ENCODE assay signal across 15 mouse cellular contexts in genomic region chr10:97397062-97397771, GRCm38 (mm10).
DNase-seq lines count a peak whose midpoint lies in the region; ATAC-seq and TF ChIP-seq lines count a peak whose summit lies in the region.
"Had no signal": no experiment of that assay in that cellular context is flagged by ENCODE, and none has a peak within 500 bp of the region (broad histone marks: within the 10 kb centered on the region; RNA-seq: fewer than 3 reads in every experiment).

No protein-coding gene starts in this region.

- TF ChIP-seq POLR2A in limb, embryonic 14.5 days (IDR thresholded peaks at IDR 0.05; ENCODE audit: borderline replicate concordance, extremely low read depth, insufficient read depth, insufficient read length) = no peak

- no peaks in the 10 kb centered on the region for H3K4me1 ChIP-seq in embryonic facial prominence, embryonic 11.5 days (ENCODE audit: control insufficient read depth, insufficient read depth, low read length)
- 0 out of 2 replicates have a peak, but pooled peaks cover 6% of the 10 kb centered on the region for H3K4me1 ChIP-seq in embryonic facial prominence, embryonic 10.5 days
- no peaks in the 10 kb centered on the region for H3K4me1 ChIP-seq in limb, embryonic 14.5 days (ENCODE audit: control insufficient read depth, insufficient read depth, low read length)
- H3K4me1 ChIP-seq in limb, embryonic 10.5 days = no peaks in the 10 kb centered on the region
- no peaks in the 10 kb centered on the region for H3K4me1 ChIP-seq in limb, embryonic 15.5 days
- H3K4me1 ChIP-seq in stomach, embryonic 16.5 days (ENCODE audit: control insufficient read depth, insufficient read depth, low read length) = 0 out of 2 replicates have a peak, but pooled peaks cover 3% of the 10 kb centered on the region
- no peaks in the 10 kb centered on the region for H3K4me1 ChIP-seq in neural tube, embryonic 15.5 days

- ATAC-seq in embryonic facial prominence, embryonic 11.5 days (replicated peaks; ENCODE audit: insufficient number of reproducible peaks, low FRiP score, low TSS enrichment, low read depth) = no peak
- ATAC-seq in limb, embryonic 14.5 days (ENCODE audit: low FRiP score, low read depth) = no peak
- ATAC-seq in limb, embryonic 15.5 days (ENCODE audit: insufficient number of reproducible peaks, low FRiP score, low TSS enrichment, low read depth) = peak; percentile 75; the same call in 1 of the 2 replicates
- ATAC-seq in stomach, embryonic 16.5 days (ENCODE audit: insufficient read depth, low FRiP score) = peak; percentile 85
- no peak for ATAC-seq in neural tube, embryonic 15.5 days (ENCODE audit: low FRiP score)
- ATAC-seq: midbrain, embryonic 16.5 days had no signal

- no peak overlapping the region for H3K4me2 ChIP-seq in embryonic facial prominence, embryonic 11.5 days (ENCODE audit: low read depth, low read length)
- no peak overlapping the region for H3K4me2 ChIP-seq in limb, embryonic 14.5 days (replicated peaks; ENCODE audit: low read depth, low read length, severe bottlenecking)
- H3K4me2 ChIP-seq in limb, embryonic 15.5 days = no peak overlapping the region
- no peak overlapping the region for H3K4me2 ChIP-seq in stomach, embryonic 16.5 days (ENCODE audit: low read depth, low read length)
- H3K4me2 ChIP-seq in neural tube, embryonic 15.5 days = no peak overlapping the region
- H3K4me2 ChIP-seq: liver, embryonic 11.5 days had no signal

- no peak overlapping the region for H3K9ac ChIP-seq in embryonic facial prominence, embryonic 11.5 days (replicated peaks; ENCODE audit: low read length)
- H3K9ac ChIP-seq in limb, embryonic 14.5 days (ENCODE audit: low read depth, low read length, severe bottlenecking) = no peak overlapping the region
- no peak overlapping the region for H3K9ac ChIP-seq in limb, embryonic 15.5 days
- no peak overlapping the region for H3K9ac ChIP-seq in stomach, embryonic 16.5 days (ENCODE audit: low read length)
- H3K9ac ChIP-seq in neural tube, embryonic 15.5 days (replicated peaks) = no peak overlapping the region

- 57% methylated on average over 9 of the region's 9 CpGs for whole genome bisulfite sequencing in embryonic facial prominence, embryonic 11.5 days
- 72% methylated on average over 9 of the region's 9 CpGs for WGBS in embryonic facial prominence, embryonic 10.5 days
- WGBS in limb, embryonic 14.5 days = 58% methylated on average over 9 of the region's 9 CpGs
- 76% methylated on average over 9 of the region's 9 CpGs for WGBS in limb, embryonic 10.5 days
- WGBS in limb, embryonic 15.5 days = 43% methylated on average over 9 of the region's 9 CpGs
- WGBS in stomach, embryonic 16.5 days = 28% methylated on average over 9 of the region's 9 CpGs
- 70% methylated on average over 9 of the region's 9 CpGs for WGBS in neural tube, embryonic 15.5 days

- no peaks in the 10 kb centered on the region for H3K36me3 ChIP-seq in embryonic facial prominence, embryonic 11.5 days (replicated peaks; ENCODE audit: control insufficient read depth, insufficient read depth, low read depth, low read length)
- H3K36me3 ChIP-seq in embryonic facial prominence, embryonic 10.5 days (replicated peaks) = no peaks in the 10 kb centered on the region
- no peaks in the 10 kb centered on the region for H3K36me3 ChIP-seq in limb, embryonic 14.5 days (ENCODE audit: control insufficient read depth, insufficient read depth, low read length)
- H3K36me3 ChIP-seq in limb, embryonic 10.5 days = no peaks in the 10 kb centered on the region
- no peaks in the 10 kb centered on the region for H3K36me3 ChIP-seq in limb, embryonic 15.5 days
- H3K36me3 ChIP-seq in stomach, embryonic 16.5 days (ENCODE audit: control insufficient read depth, insufficient read depth, low read length) = no peaks in the 10 kb centered on the region
- no peaks in the 10 kb centered on the region for H3K36me3 ChIP-seq in neural tube, embryonic 15.5 days

- H3K4me3 ChIP-seq in embryonic facial prominence, embryonic 11.5 days (ENCODE audit: low read depth, low read length) = no peak overlapping the region
- no peak overlapping the region for H3K4me3 ChIP-seq in embryonic facial prominence, embryonic 10.5 days
- no peak overlapping the region for H3K4me3 ChIP-seq in limb, embryonic 14.5 days (replicated peaks; ENCODE audit: low read length)
- H3K4me3 ChIP-seq in limb, embryonic 10.5 days = no peak overlapping the region
- no peak overlapping the region for H3K4me3 ChIP-seq in limb, embryonic 15.5 days
- no peak overlapping the region for H3K4me3 ChIP-seq in stomach, embryonic 16.5 days (replicated peaks; ENCODE audit: low read length)
- H3K4me3 ChIP-seq in neural tube, embryonic 15.5 days (replicated peaks) = no peak overlapping the region

- peak; percentile 15 for DNase-seq in embryonic facial prominence, embryonic 11.5 days (ENCODE audit: low spot score)
- no peak for DNase-seq in embryonic facial prominence, embryonic 10.5 days (ENCODE audit: low spot score)
- DNase-seq in limb, embryonic 14.5 days (ENCODE audit: low spot score) = peak; percentile 65
- DNase-seq in limb, embryonic 10.5 days (ENCODE audit: low spot score) = no peak
- DNase-seq in right cerebral cortex, postnatal 36 days (ENCODE audit: low spot score in 2 of 2) = no peak
- DNase-seq: adrenal gland, postnatal 36 days; cerebellum, postnatal 10 days; embryo, embryonic 11 days; right cerebral cortex, postnatal 4 days; thymus, postnatal 25 days had no signal

- H3K27me3 ChIP-seq in embryonic facial prominence, embryonic 11.5 days (ENCODE audit: control insufficient read depth, insufficient read depth, low read length) = no peaks in the 10 kb centered on the region
- no peaks in the 10 kb centered on the region for H3K27me3 ChIP-seq in embryonic facial prominence, embryonic 10.5 days (replicated peaks; ENCODE audit: low read depth, poor library complexity, severe bottlenecking)
- H3K27me3 ChIP-seq in limb, embryonic 14.5 days (ENCODE audit: control insufficient read depth, insufficient read depth, low read length) = no peaks in the 10 kb centered on the region
- H3K27me3 ChIP-seq in limb, embryonic 10.5 days (ENCODE audit: low read depth, poor library complexity, severe bottlenecking) = no peaks in the 10 kb centered on the region
- H3K27me3 ChIP-seq in limb, embryonic 15.5 days = no peaks in the 10 kb centered on the region
- H3K27me3 ChIP-seq in stomach, embryonic 16.5 days (ENCODE audit: control insufficient read depth, insufficient read depth, low read length) = no peaks in the 10 kb centered on the region
- no peaks in the 10 kb centered on the region for H3K27me3 ChIP-seq in neural tube, embryonic 15.5 days (replicated peaks)

- no peaks in the 10 kb centered on the region for H3K9me3 ChIP-seq in embryonic facial prominence, embryonic 11.5 days (replicated peaks; ENCODE audit: control insufficient read depth, low read length)
- H3K9me3 ChIP-seq in embryonic facial prominence, embryonic 10.5 days = no peaks in the 10 kb centered on the region
- no peaks in the 10 kb centered on the region for H3K9me3 ChIP-seq in limb, embryonic 14.5 days (ENCODE audit: control insufficient read depth, low read length)
- H3K9me3 ChIP-seq in limb, embryonic 10.5 days (replicated peaks) = no peaks in the 10 kb centered on the region
- no peaks in the 10 kb centered on the region for H3K9me3 ChIP-seq in limb, embryonic 15.5 days
- no peaks in the 10 kb centered on the region for H3K9me3 ChIP-seq in stomach, embryonic 16.5 days (replicated peaks; ENCODE audit: control insufficient read depth, low read length)
- no peaks in the 10 kb centered on the region for H3K9me3 ChIP-seq in neural tube, embryonic 15.5 days (replicated peaks)

- no peak overlapping the region for H3K27ac ChIP-seq in embryonic facial prominence, embryonic 11.5 days (replicated peaks; ENCODE audit: low read depth, low read length)
- no peak overlapping the region for H3K27ac ChIP-seq in embryonic facial prominence, embryonic 10.5 days (replicated peaks)
- H3K27ac ChIP-seq in limb, embryonic 14.5 days (replicated peaks; ENCODE audit: low read depth, low read length) = no peak overlapping the region
- no peak overlapping the region for H3K27ac ChIP-seq in limb, embryonic 10.5 days
- peak overlapping the region; percentile 69 for H3K27ac ChIP-seq in limb, embryonic 15.5 days
- H3K27ac ChIP-seq in stomach, embryonic 16.5 days (ENCODE audit: low read length) = peak overlapping the region; percentile 77
- no peak overlapping the region for H3K27ac ChIP-seq in neural tube, embryonic 15.5 days (replicated peaks)

Comparison
In these comparisons a context has a peak if more than half of its experiments do, and no peak if none do; other contexts are left out.
1. ATAC-seq: peak in limb, embryonic 15.5 days (single experiment) and stomach, embryonic 16.5 days (single experiment); none in embryonic facial prominence, embryonic 11.5 days (single experiment), limb, embryonic 14.5 days (single experiment) and neural tube, embryonic 15.5 days (single experiment).
2. DNase-seq: peak in embryonic facial prominence, embryonic 11.5 days (single experiment) and limb, embryonic 14.5 days (single experiment); none in embryonic facial prominence, embryonic 10.5 days (single experiment), limb, embryonic 10.5 days (single experiment) and right cerebral cortex, postnatal 36 days (0 of 2).
3. H3K27ac ChIP-seq: peak in limb, embryonic 15.5 days (single experiment) and stomach, embryonic 16.5 days (single experiment); none in embryonic facial prominence, embryonic 11.5 days (single experiment), embryonic facial prominence, embryonic 10.5 days (single experiment), limb, embryonic 14.5 days (single experiment), limb, embryonic 10.5 days (single experiment) and neural tube, embryonic 15.5 days (single experiment).